Mouse (Mus musculus): ENCODE measurements around the gene Lmnb2. TPM values are rescaled to one million over a fixed set of nuclear protein-coding genes. Genes with fewer than 3 reads are reported as not detected.
A peak's percentile ranks its signal among the peaks of the same experiment; 100 is the strongest.

Lmnb2 gene
- polyA plus RNA-seq, 1 experiment from 2014 or later = 7.9 TPM

GRCm38 (mm10) chr10:80929299-80930226 lies 11.5 kb upstream of the Lmnb2 start, which contains the start of gene Gadd45b:
Gadd45b (plus strand) TSS chr10:80930073.
- H3K9ac ChIP-seq (ENCODE audit: low read depth, low read length) = peak within 1 kb of the TSS; percentile 80
- peak within 1 kb of the TSS; percentile 77 for H3K4me3 ChIP-seq (ENCODE audit: low read depth, low read length)
- peaks cover 20% of the 10 kb centered on the region for H3K27me3 ChIP-seq (ENCODE audit: control insufficient read depth, insufficient read depth, low read length)
- peak within 1 kb of the TSS; percentile 90 for H3K4me2 ChIP-seq
- no peaks in the 10 kb centered on the region for H3K9me3 ChIP-seq (replicated peaks; ENCODE audit: control insufficient read depth, low read length)
- H3K36me3 ChIP-seq (ENCODE audit: control insufficient read depth, insufficient read depth, low read length) = no peaks in the 10 kb centered on the region
- peak within 1 kb of the TSS; percentile 88 for H3K27ac ChIP-seq (ENCODE audit: low read depth, low read length)
- under 1% methylated on average over 56 of the region's 56 CpGs for WGBS (ENCODE audit: insufficient replicate concordance)
- H3K4me1 ChIP-seq (ENCODE audit: control insufficient read depth, insufficient read depth, low read length) = peaks cover 44% of the 10 kb centered on the region
- peak; percentile 88 for ATAC-seq (replicated peaks; ENCODE audit: insufficient number of reproducible peaks, low FRiP score, low TSS enrichment)

- no peak for ATAC-seq (replicated peaks; ENCODE audit: insufficient number of reproducible peaks, low FRiP score, low TSS enrichment)
- Histone ChIP-seq H3K36me3 (ENCODE audit: control insufficient read depth, insufficient read depth, low read length) (no peaks in the 10 kb centered on the region), H3K4me3 (ENCODE audit: low read depth, low read length) (peak overlapping the region; percentile 52), H3K9ac (ENCODE audit: low read depth, low read length) (peak overlapping the region; percentile 77), H3K27ac (ENCODE audit: low read depth, low read length) (peak overlapping the region; percentile 88), H3K4me2 (peak overlapping the region; percentile 88), H3K27me3 (ENCODE audit: control insufficient read depth, insufficient read depth, low read length) (peaks cover 15% of the 10 kb centered on the region), H3K4me1 (ENCODE audit: control insufficient read depth, insufficient read depth, low read length) (peaks cover 41% of the 10 kb centered on the region), H3K9me3 (replicated peaks; ENCODE audit: control insufficient read depth, low read length) (no peaks in the 10 kb centered on the region)
- WGBS (ENCODE audit: insufficient replicate concordance) = 0% methylated on average over 48 of the region's 48 CpGs
Observed at GRCm38 (mm10) chr10:80928586-80929298, 10.7 kb upstream of the Lmnb2 start.

GRCm38 (mm10) chr10:80925472-80925871 lies 7.4 kb upstream of the Lmnb2 start:
- H3K9me3 ChIP-seq (replicated peaks; ENCODE audit: control insufficient read depth, low read length) = no peaks in the 10 kb centered on the region
- no peak overlapping the region for H3K27ac ChIP-seq (ENCODE audit: low read depth, low read length)
- no peak for ATAC-seq (replicated peaks; ENCODE audit: insufficient number of reproducible peaks, low FRiP score, low TSS enrichment)
- no peak overlapping the region for H3K4me2 ChIP-seq
- no peak overlapping the region for H3K9ac ChIP-seq (ENCODE audit: low read depth, low read length)
- H3K36me3 ChIP-seq (ENCODE audit: control insufficient read depth, insufficient read depth, low read length) = no peaks in the 10 kb centered on the region
- no peaks in the 10 kb centered on the region for H3K27me3 ChIP-seq (ENCODE audit: control insufficient read depth, insufficient read depth, low read length)
- H3K4me1 ChIP-seq (ENCODE audit: control insufficient read depth, insufficient read depth, low read length) = peaks cover 9% of the 10 kb centered on the region
- no peak overlapping the region for H3K4me3 ChIP-seq (ENCODE audit: low read depth, low read length)
- 43% methylated on average over 3 of the region's 3 CpGs for WGBS (ENCODE audit: insufficient replicate concordance)

- ATAC-seq (replicated peaks; ENCODE audit: insufficient number of reproducible peaks, low FRiP score, low TSS enrichment) = 0 out of 2 replicates have a peak, but pooled peaks have one; percentile 16
- Histone ChIP-seq H3K9ac (ENCODE audit: low read depth, low read length) (peak overlapping the region; percentile 63), H3K4me1 (ENCODE audit: control insufficient read depth, insufficient read depth, low read length) (peaks cover 8% of the 10 kb centered on the region), H3K9me3 (replicated peaks; ENCODE audit: control insufficient read depth, low read length) (no peaks in the 10 kb centered on the region), H3K27ac (ENCODE audit: low read depth, low read length) (0 out of 2 replicates have a peak overlapping the region, but pooled peaks have one; percentile 36), H3K36me3 (ENCODE audit: control insufficient read depth, insufficient read depth, low read length) (no peaks in the 10 kb centered on the region), H3K4me3 (ENCODE audit: low read depth, low read length) (peak overlapping the region; percentile 36), H3K4me2 (peak overlapping the region; percentile 63), H3K27me3 (ENCODE audit: control insufficient read depth, insufficient read depth, low read length) (no peaks in the 10 kb centered on the region)
- 7% methylated on average over 16 of the region's 16 CpGs for WGBS (ENCODE audit: insufficient replicate concordance)
Observed at GRCm38 (mm10) chr10:80921923-80922322, 3.9 kb upstream of the Lmnb2 start.

GRCm38 (mm10) chr10:80917336-80917778 lies 688 bp downstream of the Lmnb2 start:
- peak overlapping the region; percentile 86 for H3K9ac ChIP-seq (ENCODE audit: low read depth, low read length)
- no peaks in the 10 kb centered on the region for H3K27me3 ChIP-seq (ENCODE audit: control insufficient read depth, insufficient read depth, low read length)
- peaks cover 12% of the 10 kb centered on the region for H3K4me1 ChIP-seq (ENCODE audit: control insufficient read depth, insufficient read depth, low read length)
- H3K4me2 ChIP-seq = peak overlapping the region; percentile 97
- no peak overlapping the region; the same call in 1 of the 2 replicates for H3K27ac ChIP-seq (ENCODE audit: low read depth, low read length)
- no peaks in the 10 kb centered on the region for H3K9me3 ChIP-seq (replicated peaks; ENCODE audit: control insufficient read depth, low read length)
- peaks cover 3% of the 10 kb centered on the region; the same call in 1 of the 2 replicates for H3K36me3 ChIP-seq (ENCODE audit: control insufficient read depth, insufficient read depth, low read length)
- 4% methylated on average over 15 of the region's 15 CpGs for WGBS (ENCODE audit: insufficient replicate concordance)
- ATAC-seq (replicated peaks; ENCODE audit: insufficient number of reproducible peaks, low FRiP score, low TSS enrichment) = peak; percentile 32; the same call in 1 of the 2 replicates
- H3K4me3 ChIP-seq (ENCODE audit: low read depth, low read length) = peak overlapping the region; percentile 62

- H3K27ac ChIP-seq (ENCODE audit: low read depth, low read length) = no peak overlapping the region
- no peak overlapping the region for H3K9ac ChIP-seq (ENCODE audit: low read depth, low read length)
- H3K4me3 ChIP-seq (ENCODE audit: low read depth, low read length) = no peak overlapping the region
- H3K9me3 ChIP-seq (replicated peaks; ENCODE audit: control insufficient read depth, low read length) = no peaks in the 10 kb centered on the region
- H3K4me2 ChIP-seq = no peak overlapping the region
- 83% methylated on average over 4 of the region's 4 CpGs for WGBS (ENCODE audit: insufficient replicate concordance)
- H3K4me1 ChIP-seq (ENCODE audit: control insufficient read depth, insufficient read depth, low read length) = peaks cover 12% of the 10 kb centered on the region
- no peaks in the 10 kb centered on the region for H3K27me3 ChIP-seq (ENCODE audit: control insufficient read depth, insufficient read depth, low read length)
- no peak for ATAC-seq (replicated peaks; ENCODE audit: insufficient number of reproducible peaks, low FRiP score, low TSS enrichment)
- H3K36me3 ChIP-seq (ENCODE audit: control insufficient read depth, insufficient read depth, low read length) = peaks cover 3% of the 10 kb centered on the region
Observed at GRCm38 (mm10) chr10:80915736-80916135, 2.3 kb downstream of the Lmnb2 start.

- no peak overlapping the region for H3K27ac ChIP-seq (ENCODE audit: low read depth, low read length)
- no peaks in the 10 kb centered on the region for H3K9me3 ChIP-seq (replicated peaks; ENCODE audit: control insufficient read depth, low read length)
- no peak for ATAC-seq (replicated peaks; ENCODE audit: insufficient number of reproducible peaks, low FRiP score, low TSS enrichment)
- H3K36me3 ChIP-seq (ENCODE audit: control insufficient read depth, insufficient read depth, low read length) = peaks cover 5% of the 10 kb centered on the region
- H3K4me2 ChIP-seq = no peak overlapping the region
- WGBS (ENCODE audit: insufficient replicate concordance) = 78% methylated on average over 2 of the region's 2 CpGs
- peaks cover 12% of the 10 kb centered on the region for H3K4me1 ChIP-seq (ENCODE audit: control insufficient read depth, insufficient read depth, low read length)
- H3K4me3 ChIP-seq (ENCODE audit: low read depth, low read length) = no peak overlapping the region
- no peak overlapping the region for H3K9ac ChIP-seq (ENCODE audit: low read depth, low read length)
- no peaks in the 10 kb centered on the region for H3K27me3 ChIP-seq (ENCODE audit: control insufficient read depth, insufficient read depth, low read length)
Observed at GRCm38 (mm10) chr10:80915260-80915659, 2.8 kb downstream of the Lmnb2 start.

GRCm38 (mm10) chr10:80914253-80914656 lies 3.8 kb downstream of the Lmnb2 start:
- no peaks in the 10 kb centered on the region for H3K27me3 ChIP-seq (ENCODE audit: control insufficient read depth, insufficient read depth, low read length)
- WGBS (ENCODE audit: insufficient replicate concordance) = 81% methylated on average over 5 of the region's 5 CpGs
- H3K4me2 ChIP-seq = no peak overlapping the region
- H3K9ac ChIP-seq (ENCODE audit: low read depth, low read length) = peak overlapping the region; percentile 30; the same call in 1 of the 2 replicates
- H3K4me3 ChIP-seq (ENCODE audit: low read depth, low read length) = no peak overlapping the region
- H3K4me1 ChIP-seq (ENCODE audit: control insufficient read depth, insufficient read depth, low read length) = peaks cover 12% of the 10 kb centered on the region
- no peak overlapping the region for H3K27ac ChIP-seq (ENCODE audit: low read depth, low read length)
- no peaks in the 10 kb centered on the region for H3K9me3 ChIP-seq (replicated peaks; ENCODE audit: control insufficient read depth, low read length)
- no peak for ATAC-seq (replicated peaks; ENCODE audit: insufficient number of reproducible peaks, low FRiP score, low TSS enrichment)
- peaks cover 8% of the 10 kb centered on the region for H3K36me3 ChIP-seq (ENCODE audit: control insufficient read depth, insufficient read depth, low read length)

Data from heart, embryonic 11.5 days (tissue).